Mouse (Mus musculus) urinary bladder, postnatal 0 days (tissue): ENCODE measurements around the gene Uckl1. TPM values are rescaled to one million over a fixed set of nuclear protein-coding genes. Genes with fewer than 3 reads are reported as not detected.

Experiments used
- microRNA-seq: library from miRNA; unstranded; fragments of <30 nt; microRNA quantifications from one replicate; pipeline ENCODE4, GENCODE M21; 2016
- polyA plus RNA-seq: library from polyadenylated mRNA; unstranded; fragments of >200 nt; fragmentation: Nextera tagmentation; extraction: Ambion mirVana; gene quantifications from 2 replicates; pipeline ENCODE4 v1.2.1, GENCODE M21; 2015

Uckl1 gene
- polyA plus RNA-seq, result 58.0 and 61.9 TPM in 2 replicates

DNA sequence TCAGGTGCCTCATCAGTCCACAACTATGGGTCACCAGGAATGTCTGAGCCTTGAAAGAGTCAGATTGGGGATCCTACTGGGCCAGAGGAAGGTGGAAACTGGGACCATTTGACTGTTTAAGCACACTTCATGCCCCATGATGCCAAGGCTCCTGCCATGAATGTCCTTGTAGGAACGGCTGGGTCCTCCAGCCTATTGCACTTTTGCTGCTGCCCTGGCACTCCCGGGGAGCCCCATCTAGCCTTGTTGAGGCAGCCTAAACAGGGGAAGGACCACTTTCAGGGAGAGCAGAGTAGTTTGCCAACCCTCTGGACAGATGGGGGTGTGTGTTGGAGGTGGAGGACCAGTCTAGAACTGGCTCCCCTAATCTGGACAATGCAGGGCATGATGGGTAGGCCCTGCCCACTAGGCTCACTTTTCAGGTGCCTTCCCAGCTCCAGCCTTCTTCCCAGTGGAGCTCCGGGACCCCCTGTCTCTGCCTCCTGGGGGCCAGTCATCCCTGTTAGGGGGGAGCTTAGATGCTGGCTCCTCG is at the start of gene Uckl1:
Uckl1 (minus strand) TSS at position 482 of the 532 bp plus-strand sequence.

DNA sequence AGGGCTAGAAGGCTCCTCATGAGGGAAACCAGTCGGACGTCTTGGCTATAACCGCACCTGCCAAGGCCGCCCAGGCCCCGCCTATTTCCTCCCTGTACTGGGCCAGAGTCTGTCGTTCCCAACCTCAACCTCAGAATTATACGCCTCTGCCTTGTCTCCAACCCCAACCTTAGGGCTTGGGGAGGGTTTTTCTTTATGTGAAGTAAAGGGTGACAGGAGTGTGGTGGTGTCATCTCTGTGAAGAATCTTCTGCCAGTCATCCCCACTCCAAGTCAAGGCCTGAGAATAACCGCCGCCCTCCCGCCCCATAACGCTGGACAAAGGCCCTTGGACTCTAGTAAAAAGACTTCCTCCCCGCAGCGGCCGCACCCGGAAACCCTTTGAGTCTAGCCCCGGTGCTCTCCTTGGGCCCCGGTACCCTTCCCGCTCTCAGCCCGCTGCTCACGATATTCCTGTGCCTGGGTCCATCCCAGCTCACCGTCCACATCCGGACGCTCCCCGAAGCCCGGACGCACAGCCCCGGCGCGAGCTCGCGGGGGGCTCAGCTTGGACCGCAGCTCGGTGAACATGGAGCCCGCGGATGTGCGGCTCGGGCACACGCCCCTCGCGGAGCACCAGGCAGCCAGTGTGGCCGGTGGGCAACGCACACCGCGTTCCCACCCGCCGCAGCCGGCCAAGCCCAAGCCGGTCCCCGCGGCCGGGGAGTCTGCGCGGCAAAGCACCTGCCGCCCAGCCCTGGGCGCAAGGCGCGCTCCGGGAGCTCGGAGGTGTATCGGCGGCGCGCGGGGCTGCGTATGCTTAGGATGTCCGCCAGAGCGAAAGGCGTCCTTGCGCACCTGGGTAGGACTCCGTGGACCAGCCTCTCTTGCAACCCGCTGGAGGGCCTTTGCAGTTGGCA is 14.0 kb upstream of the Uckl1 start, which contains the start of gene Samd10:
Samd10 (minus strand) TSS at position 759 of the 898 bp plus-strand sequence.

DNA sequence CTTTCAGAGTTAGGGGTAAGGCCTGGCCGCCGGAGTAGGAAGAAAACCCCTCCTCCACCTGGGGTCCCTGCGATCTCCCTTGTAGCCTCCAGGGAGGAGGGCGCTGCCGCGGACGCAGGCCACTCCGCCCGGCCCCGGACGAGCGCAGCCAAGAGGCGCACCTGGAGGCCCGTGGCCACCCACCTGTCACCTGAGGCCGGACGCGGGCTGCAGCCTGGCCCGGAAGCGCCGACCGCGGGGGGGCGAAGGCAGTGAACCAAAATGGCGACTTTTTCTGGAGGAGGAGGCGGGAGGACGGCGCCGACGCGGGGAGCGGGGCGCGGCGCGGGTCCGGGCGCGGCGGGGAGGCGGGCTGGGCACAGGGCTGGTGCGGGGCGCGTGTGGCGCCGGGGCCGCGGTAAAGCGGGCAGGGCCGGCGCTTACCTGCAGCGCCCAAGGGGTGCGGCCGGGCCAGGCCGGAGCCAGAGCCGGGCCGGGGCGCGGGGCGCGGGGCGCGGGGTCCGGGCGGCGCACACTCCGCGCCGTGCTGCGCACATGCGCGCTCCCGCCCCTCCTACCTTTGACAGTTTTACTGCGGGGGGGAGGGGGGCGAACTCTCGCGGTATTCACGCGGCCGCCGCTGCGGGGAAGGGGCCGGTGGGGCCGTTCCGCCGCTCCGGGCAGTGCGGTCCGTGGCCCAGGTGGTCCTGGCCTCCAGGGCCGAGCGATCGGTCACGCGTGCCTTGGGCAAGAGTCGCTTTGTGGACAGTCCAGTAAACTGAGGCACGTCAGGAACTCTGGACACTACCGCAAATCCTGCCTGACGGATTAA is 7.7 kb upstream of the Uckl1 start, which contains the start of gene Zfp512b:
Zfp512b (minus strand) TSS at position 573 of the 811 bp plus-strand sequence.

DNA sequence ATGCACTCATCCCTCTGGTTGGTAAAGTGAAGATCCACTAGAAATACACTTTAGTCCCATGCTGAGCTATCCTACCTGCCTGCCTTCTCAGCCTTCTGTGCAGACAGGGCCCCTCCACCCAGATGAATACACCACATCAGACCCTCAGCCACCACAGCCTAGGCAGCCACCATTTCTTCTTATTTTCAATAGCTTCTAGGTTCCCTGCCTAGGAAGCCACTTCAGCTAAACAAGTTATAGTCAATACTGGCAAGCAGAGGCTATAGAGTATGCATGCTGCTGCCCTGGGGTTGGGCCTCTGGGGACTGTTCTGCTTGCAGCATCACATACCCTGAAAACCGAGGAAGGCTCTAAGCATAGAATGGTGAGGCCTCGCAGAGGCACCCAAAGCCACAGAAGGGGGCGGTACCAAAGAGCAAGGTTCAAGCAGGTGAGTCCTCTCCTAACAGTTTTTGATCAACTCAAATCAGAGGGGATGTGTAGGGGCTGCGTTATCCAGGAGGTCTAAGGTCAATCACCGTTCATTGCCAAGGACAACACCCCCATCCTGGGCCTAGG is 6.9 kb upstream of the Uckl1 start, which contains the start of gene Prpf6:
Prpf6 (plus strand) TSS at position 341 of the 558 bp plus-strand sequence.

DNA sequence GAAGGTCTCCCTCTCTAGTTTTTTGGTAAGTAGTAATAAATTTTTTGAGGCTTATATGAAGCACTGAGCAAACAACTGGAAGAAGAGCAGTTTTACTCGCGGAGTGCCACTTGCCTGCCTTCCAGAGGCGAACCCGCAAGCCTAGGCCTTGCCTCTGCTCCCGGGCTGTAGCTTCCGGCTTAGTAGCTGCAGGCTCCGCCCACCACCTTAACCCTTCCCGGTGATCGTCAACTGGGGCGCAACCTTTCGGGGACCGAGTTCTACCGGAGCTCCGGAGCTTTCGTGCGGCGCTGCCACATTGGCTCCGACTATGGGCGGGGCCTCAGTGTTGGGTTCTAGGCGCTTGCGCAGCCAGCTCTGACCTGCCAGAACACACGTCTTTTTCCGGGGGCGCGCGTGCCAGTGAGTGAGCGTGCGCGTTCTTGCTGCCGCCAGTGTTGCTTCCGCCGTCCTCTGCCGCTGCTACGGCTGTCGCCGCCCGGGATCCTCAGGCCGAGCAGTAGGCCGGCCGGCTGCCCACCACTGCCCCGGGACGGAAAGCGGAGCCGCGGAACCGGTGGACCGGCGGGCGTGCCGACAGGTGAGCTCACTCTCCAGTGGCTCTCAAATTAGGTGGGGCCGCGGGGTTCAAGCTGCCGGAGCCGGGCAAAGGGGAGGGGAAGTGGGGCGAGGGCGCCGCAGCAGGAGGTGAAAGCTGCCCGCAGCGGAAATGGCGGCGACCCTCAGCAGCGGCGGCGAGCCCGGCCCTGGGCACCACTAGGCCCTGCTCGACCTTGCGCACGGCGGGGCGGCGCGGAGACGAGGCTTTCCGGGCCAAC is 64.4 kb downstream of the Uckl1 start, which contains the start of gene Dnajc5:
Dnajc5 (plus strand) TSS at position 368 of the 818 bp plus-strand sequence.

Small RNAs within 50 kb of the gene (microRNA-seq; reads per million reads assigned to microRNA genes)
- gene Mir7006, result not detected

Other genes with a start within 250 kb of the Uckl1 start
- 17.2 and 20.0 TPM in 2 replicates for gene Zgpat, start 220.0 kb downstream of the Uckl1 start, polyA plus RNA-seq
- gene Arfrp1, start 219.5 kb downstream of the Uckl1 start, polyA plus RNA-seq, result 34.8 and 36.7 TPM in 2 replicates
- 6.0 and 8.3 TPM in 2 replicates for gene Lime1, start 204.8 kb downstream of the Uckl1 start, polyA plus RNA-seq
- gene Zbtb46, start 125.5 kb downstream of the Uckl1 start, polyA plus RNA-seq, result 3.0 and 3.7 TPM in 2 replicates
- not detected in 2 replicates for gene Abhd16b, start 91.7 kb downstream of the Uckl1 start, polyA plus RNA-seq
- gene Tpd52l2, start 87.8 kb downstream of the Uckl1 start, polyA plus RNA-seq, result 129 and 134 TPM in 2 replicates
- 52.2 and 55.0 TPM in 2 replicates for gene Dnajc5, start 64.4 kb downstream of the Uckl1 start, polyA plus RNA-seq
- 29.1 and 32.2 TPM in 2 replicates for gene Prpf6, start 7.0 kb upstream of the Uckl1 start, polyA plus RNA-seq
- 24.2 and 27.2 TPM in 2 replicates for gene Zfp512b, start 7.9 kb upstream of the Uckl1 start, polyA plus RNA-seq
- 8.9 and 10.9 TPM in 2 replicates for gene Samd10, start 14.3 kb upstream of the Uckl1 start, polyA plus RNA-seq
- not detected in 2 replicates for gene Gm29797, start 72.1 kb upstream of the Uckl1 start, polyA plus RNA-seq
- gene Sox18, start 86.7 kb upstream of the Uckl1 start, polyA plus RNA-seq, result 17.4 and 20.6 TPM in 2 replicates
- gene Tcea2, start 95.4 kb upstream of the Uckl1 start, polyA plus RNA-seq, result 11.9 and 13.4 TPM in 2 replicates
- gene Rgs19, start 109.1 kb upstream of the Uckl1 start, polyA plus RNA-seq, result 33.1 and 41.7 TPM in 2 replicates
- gene Lkaaear1, start 113.5 kb upstream of the Uckl1 start, polyA plus RNA-seq, result not detected in 2 replicates
- 0.06 and 0.26 TPM in 2 replicates for gene Oprl1, start 130.1 kb upstream of the Uckl1 start, polyA plus RNA-seq
- gene Myt1, start 178.4 kb upstream of the Uckl1 start, polyA plus RNA-seq, result 0.02 TPM in 1 of 2 replicates, not detected in the other